Mouse (Mus musculus): ENCODE measurements at regions not wholly inside any gene's neighbourhood (a gene's known extent, or its start where the extent isn't known, plus 50 kb on each side); places are given as distances from the start of the nearest gene placed in this dataset.

DNA sequence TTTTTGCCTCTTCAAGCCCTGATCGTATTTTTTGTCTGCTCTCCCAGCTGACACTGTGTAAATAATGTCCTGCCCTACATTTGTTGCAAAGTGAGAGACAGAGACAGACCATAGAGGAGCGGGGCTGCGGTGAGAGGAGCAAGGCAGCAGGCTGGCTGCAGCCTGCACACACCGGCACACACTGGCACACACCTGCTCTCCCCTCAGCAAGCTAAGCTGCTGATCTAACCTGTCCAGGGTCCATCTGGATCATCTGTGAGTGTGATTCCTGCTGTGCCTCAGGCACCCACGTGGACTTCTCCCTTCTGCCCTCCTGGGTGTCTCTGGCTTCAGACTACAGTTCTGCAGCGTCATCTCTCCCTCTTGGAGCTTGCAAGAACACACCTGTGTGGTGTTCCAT, 50.4 kb upstream of the Epcam start:
- in situ Hi-C loops (cut with MboI; ENCODE audit: low sequenced_read_pairs in 2 of 2, unreplicated experiment in 2 of 2) = no loop called here
- Histone ChIP-seq H3K4me1 (ENCODE audit: control insufficient read depth in 2 of 2, insufficient read depth in 2 of 2, low read length in 2 of 2, poor library complexity in 1 of 2) (no peaks in the 10 kb centered on the region), H3K9me3 (ENCODE audit: control insufficient read depth, insufficient read depth, low read depth, low read length) (no peaks in the 10 kb centered on the region), H3K9ac (ENCODE audit: insufficient read depth, low read depth, low read length, poor library complexity, severe bottlenecking) (no peak overlapping the region), H3K27ac (ENCODE audit: insufficient read depth, low read depth, low read length, poor library complexity, severe bottlenecking) (no peak overlapping the region), H3K36me3 (ENCODE audit: control insufficient read depth, insufficient read depth, low read length, poor library complexity, severe bottlenecking) (no peaks in the 10 kb centered on the region), H3K4me3 (ENCODE audit: insufficient read depth in 1 of 2, low read depth in 1 of 2, low read length in 2 of 2, poor library complexity in 1 of 2, severe bottlenecking in 1 of 2) (no peak overlapping the region)
- DNase-seq (ENCODE audit: low read depth, low spot score) = no peak
- TF ChIP-seq MAFK (IDR thresholded peaks at IDR 0.05; ENCODE audit: insufficient read depth, low read depth, low read length) (no peak), CHD2 (IDR thresholded peaks at IDR 0.05; ENCODE audit: low read depth, low read length) (no peak), ZC3H11A (IDR thresholded peaks at IDR 0.05; ENCODE audit: borderline replicate concordance, low read depth, low read length) (no peak), HCFC1 (IDR thresholded peaks at IDR 0.05; ENCODE audit: borderline replicate concordance, insufficient read depth, low read length) (no peak), ZNF384 (IDR thresholded peaks at IDR 0.05; ENCODE audit: low read depth, low read length) (no peak)

Data from ES-E14 (cell line).